Mouse (Mus musculus) adrenal gland, adult 10 weeks (tissue): ENCODE data around the gene Dnah12. TPM values are rescaled to one million over a fixed set of nuclear protein-coding genes. Genes with fewer than 3 reads are reported as not detected.

Experiments used
- polyA plus RNA-seq: library from polyadenylated mRNA; stranded (reverse); fragments of 350-450 nt; fragmentation: Illumina TruSeq; extraction: RNeasy Lipid Tissue Mini Kit (QIAGEN cat#74804); gene quantifications from one replicate; pipeline ENCODE4 v1.2.3, GENCODE M21; 2014; ENCODE audit warnings: low read depth, low replicate concordance

Gene Dnah12
- polyA plus RNA-seq, result 0.12 TPM

GRCm38 (mm10) chr14:26692974-26693373, at the start of gene Dnah12:
Gene Dnah12 (plus strand): TSS chr14:26693274.

DNA sequence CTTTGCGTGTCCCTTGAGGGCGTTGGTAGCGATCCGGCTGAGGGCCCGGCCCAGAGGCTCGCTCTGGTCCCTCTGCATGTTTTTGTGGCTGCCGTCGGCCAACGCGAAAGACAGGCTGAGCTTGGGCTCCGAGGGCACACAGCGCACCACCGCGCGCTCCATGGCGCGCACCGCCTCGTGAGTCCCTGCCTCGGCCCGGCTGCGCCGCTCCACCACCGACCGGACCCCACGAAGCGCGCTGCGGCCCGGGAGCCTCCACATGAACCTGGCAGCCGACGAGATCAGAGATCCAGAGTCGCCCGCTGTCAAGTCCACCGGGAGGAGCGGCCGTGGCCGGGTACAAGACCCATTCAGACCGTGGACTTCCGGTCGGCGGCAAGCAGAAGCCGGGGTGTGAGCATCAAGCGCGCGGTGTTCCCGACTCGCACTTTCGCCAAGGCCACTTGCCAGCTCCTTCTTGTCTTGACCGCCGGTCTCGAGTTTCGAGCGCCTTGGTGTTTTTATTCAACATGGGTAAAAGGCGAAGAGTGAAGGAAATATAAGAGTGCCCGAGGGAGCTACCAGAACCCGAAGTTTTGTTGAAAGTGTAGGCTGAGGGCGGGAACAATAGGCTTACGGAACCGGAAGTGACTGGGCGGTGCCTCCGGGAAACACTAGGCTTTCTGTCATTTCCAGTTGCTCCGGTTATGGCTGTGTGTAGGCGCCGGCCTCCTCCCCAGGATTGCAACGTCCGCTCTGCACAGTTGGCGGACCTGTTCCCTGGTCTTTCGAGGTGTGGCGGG, 23.6 kb upstream of the Dnah12 start, which contains the start of gene Pde12:
TSS of gene Pde12 (minus strand) at position 592 of the 782 bp plus-strand sequence.

GRCm38 (mm10) chr14:26894392-26894791, 201.3 kb downstream of the Dnah12 start, which contains the start of gene Asb14:
Gene Asb14 (plus strand): TSS chr14:26894557.

Other genes starting within 250 kb of the Dnah12 start
- 380 TPM for gene Slmap, start 158.3 kb upstream of the Dnah12 start, polyA plus RNA-seq
- 90.6 TPM for gene Dennd6a, start 119.4 kb upstream of the Dnah12 start, polyA plus RNA-seq
- 742 TPM for gene Arf4, start 55.2 kb upstream of the Dnah12 start, polyA plus RNA-seq
- 28.1 TPM for gene Pde12, start 23.4 kb upstream of the Dnah12 start, polyA plus RNA-seq
- 1.4 TPM for gene Asb14, start 201.3 kb downstream of the Dnah12 start, polyA plus RNA-seq